Mouse (Mus musculus) T-cell, adult 2 months (primary cell): ENCODE data around the gene AC134908.4.
"Not testable (repeated sequence)": the region's sequence is repeated elsewhere in the genome, so short reads cannot be mapped to it uniquely, and the experiment has no call there.

ENCODE experiments used
- DNase-seq: peaks from one replicate; pipeline ENCODE4 v3.0.0; 2022; ENCODE audit warnings: low spot score

The AC134908.4 gene

GRCm38 (mm10) chr17:25808789-25809605, 13.5 kb upstream of the AC134908.4 start, which contains the start of gene Fbxl16:
Gene Fbxl16, plus strand, starts transcription at chr17:25809085.
- DNase-seq, result peak; percentile 23

- no peak for DNase-seq
These were observed 12.6 kb upstream of the AC134908.4 start for GRCm38 (mm10) chr17:25808028-25808427.

- not testable (repeated sequence) for DNase-seq
These were observed 12.0 kb upstream of the AC134908.4 start for GRCm38 (mm10) chr17:25807452-25807851.

GRCm38 (mm10) chr17:25806507-25806906, 11.0 kb upstream of the AC134908.4 start:
- DNase-seq, result no peak

GRCm38 (mm10) chr17:25802825-25803517, 7.5 kb upstream of the AC134908.4 start:
- DNase-seq, result no peak

- DNase-seq, result peak; percentile 82
These were observed 5.6 kb upstream of the AC134908.4 start for GRCm38 (mm10) chr17:25801029-25801428.

GRCm38 (mm10) chr17:25796951-25797369, 1.5 kb upstream of the AC134908.4 start, which contains the start of gene Metrn:
Gene Metrn, minus strand, starts transcription at chr17:25797136.
- peak; percentile 77 for DNase-seq

GRCm38 (mm10) chr17:25796211-25796771, 832 bp upstream of the AC134908.4 start:
- no peak for DNase-seq

GRCm38 (mm10) chr17:25794998-25795397, 461 bp downstream of the AC134908.4 start:
- DNase-seq, result no peak

- DNase-seq, result no peak
These were observed 1.3 kb downstream of the AC134908.4 start for GRCm38 (mm10) chr17:25794197-25794596.

- peak; percentile 83 for DNase-seq
These were observed 2.8 kb downstream of the AC134908.4 start, which contains the start of gene Fam173a for GRCm38 (mm10) chr17:25792615-25793014. Gene Fam173a, minus strand, starts transcription at chr17:25792901.

GRCm38 (mm10) chr17:25791843-25792527, 3.5 kb downstream of the AC134908.4 start:
- peak; percentile 85 for DNase-seq

GRCm38 (mm10) chr17:25791320-25791842, 4.1 kb downstream of the AC134908.4 start:
- no peak for DNase-seq

- no peak for DNase-seq
These were observed 8.5 kb downstream of the AC134908.4 start for GRCm38 (mm10) chr17:25786781-25787504.

- no peak for DNase-seq
These were observed 9.2 kb downstream of the AC134908.4 start, which contains the start of gene Ccdc78 for GRCm38 (mm10) chr17:25786280-25786679. Gene Ccdc78, plus strand, starts transcription at chr17:25786580.

GRCm38 (mm10) chr17:25785281-25785745, 10.1 kb downstream of the AC134908.4 start, which contains the start of gene Haghl:
Gene Haghl, minus strand, starts transcription at chr17:25785673.
- DNase-seq, result peak; percentile 92

GRCm38 (mm10) chr17:25783861-25784574, 11.4 kb downstream of the AC134908.4 start:
- no peak for DNase-seq

GRCm38 (mm10) chr17:25783086-25783485, 12.4 kb downstream of the AC134908.4 start:
- no peak for DNase-seq

GRCm38 (mm10) chr17:25781339-25781738, 14.1 kb downstream of the AC134908.4 start:
- DNase-seq, result no peak

GRCm38 (mm10) chr17:25777948-25778347, 17.5 kb downstream of the AC134908.4 start:
- no peak for DNase-seq
